Mouse (Mus musculus): ENCODE measurements around the gene Pcsk7. TPM values are rescaled to one million over a fixed set of nuclear protein-coding genes. Genes with fewer than 3 reads are reported as not detected.
A peak's percentile ranks its signal among the peaks of the same experiment; 100 is the strongest.

The Pcsk7 gene
- total RNA-seq, 2 experiments from 2014 or later = 9.3 to 12.3 TPM

- peak; percentile 94 for DNase-seq
- TF ChIP-seq CTCF (IDR thresholded peaks at IDR 0.05) = no peak
- peak within 1 kb of the TSS; percentile 100 for H3K27ac ChIP-seq
- intact Hi-C loops (cut with DNase I) = loop anchor here (1.0 kb wide), 1 partner anchor 30 kb away; no protein-coding TSS in a partner anchor
- peak within 1 kb of the TSS; percentile 77 for H3K4me3 ChIP-seq
Measured at GRCm38 (mm10) chr9:45955107-45955963, 49.0 kb downstream of the Pcsk7 start, which contains the start of gene Sidt2. TSS of gene Sidt2 (minus strand) at chr9:45955258.

DNA sequence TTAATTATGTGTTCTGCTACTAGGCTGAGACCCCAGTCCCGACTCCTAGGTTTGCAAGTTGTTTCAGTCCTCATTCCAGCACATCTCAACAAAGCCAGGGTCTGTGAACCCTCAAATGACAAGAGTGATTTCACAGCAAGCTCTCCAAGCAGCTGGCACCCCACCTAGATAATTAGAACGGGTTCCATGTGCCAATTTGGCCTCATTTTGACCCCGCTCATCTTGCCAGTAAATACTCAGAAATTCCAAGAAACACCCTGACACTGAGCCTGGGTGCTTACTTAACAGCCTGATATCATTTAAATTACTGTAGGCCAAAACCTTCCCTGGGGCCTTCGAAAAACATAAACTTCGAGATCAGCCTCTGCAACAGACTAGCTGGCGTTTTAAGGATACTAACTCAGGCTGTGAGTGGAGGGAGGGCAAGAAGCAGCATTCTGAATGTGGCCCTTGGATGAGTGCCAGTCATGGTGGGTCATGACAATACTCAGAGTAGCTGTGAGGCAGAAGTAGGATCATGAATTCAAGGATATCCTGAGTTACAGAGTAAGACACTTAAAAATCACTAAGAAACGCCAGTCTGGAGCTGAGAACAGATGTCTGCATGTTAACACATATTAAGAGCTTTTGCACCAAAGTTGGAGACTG, 51.9 kb downstream of the Pcsk7 start:
- intact Hi-C loops (cut with DNase I) = no loop called here
- no peak for TF ChIP-seq CTCF (IDR thresholded peaks at IDR 0.05)
- H3K27ac ChIP-seq = peak overlapping the region; percentile 64

DNA sequence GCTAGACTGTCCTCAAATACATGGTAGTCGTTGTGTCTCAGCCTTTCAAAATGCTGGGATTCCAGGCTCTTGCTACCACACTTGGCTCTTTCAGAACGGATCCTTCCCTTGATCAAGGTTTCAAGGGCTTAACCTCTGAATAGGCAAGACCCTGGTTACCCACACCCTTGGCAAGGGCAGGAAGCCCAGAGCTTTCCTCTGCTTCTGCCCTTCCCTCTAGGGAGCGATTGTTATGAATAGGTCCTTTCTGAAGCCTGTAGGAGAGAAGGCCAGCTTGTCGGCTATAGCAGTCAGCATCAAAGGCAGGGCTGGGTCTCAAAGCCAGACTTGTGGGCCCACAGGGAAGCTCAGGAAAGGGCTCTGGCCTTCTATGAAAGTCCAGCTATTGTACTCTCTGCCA, 52.6 kb downstream of the Pcsk7 start:
- Histone ChIP-seq H3K4me3 (no peak overlapping the region), H3K27ac (peak overlapping the region; percentile 64)
- no peak for TF ChIP-seq CTCF (IDR thresholded peaks at IDR 0.05)
- DNase-seq = no peak
- intact Hi-C loops (cut with DNase I) = no loop called here

More for the DNA sequence above, 51.9 kb downstream of the Pcsk7 start:
- H3K4me3 ChIP-seq = no peak overlapping the region
- DNase-seq = no peak

GRCm38 (mm10) chr9:45959661-45960060, 53.4 kb downstream of the Pcsk7 start:
- no peak for DNase-seq
- intact Hi-C loops (cut with DNase I) = no loop called here
- H3K27ac ChIP-seq = peak overlapping the region; percentile 51
- TF ChIP-seq CTCF (IDR thresholded peaks at IDR 0.05) = no peak
- H3K4me3 ChIP-seq = no peak overlapping the region

GRCm38 (mm10) chr9:45961855-45962254, 55.6 kb downstream of the Pcsk7 start:
- H3K27ac ChIP-seq = peak overlapping the region; percentile 53
- no peak overlapping the region for H3K4me3 ChIP-seq
- peak; percentile 67 for DNase-seq
- TF ChIP-seq CTCF (IDR thresholded peaks at IDR 0.05) = no peak
- intact Hi-C loops (cut with DNase I) = no loop called here

GRCm38 (mm10) chr9:45963577-45963976, 57.3 kb downstream of the Pcsk7 start:
- DNase-seq = no peak
- intact Hi-C loops (cut with DNase I) = no loop called here
- Histone ChIP-seq H3K27ac (peak overlapping the region; percentile 58), H3K4me3 (no peak overlapping the region)
- no peak for TF ChIP-seq CTCF (IDR thresholded peaks at IDR 0.05)

DNA sequence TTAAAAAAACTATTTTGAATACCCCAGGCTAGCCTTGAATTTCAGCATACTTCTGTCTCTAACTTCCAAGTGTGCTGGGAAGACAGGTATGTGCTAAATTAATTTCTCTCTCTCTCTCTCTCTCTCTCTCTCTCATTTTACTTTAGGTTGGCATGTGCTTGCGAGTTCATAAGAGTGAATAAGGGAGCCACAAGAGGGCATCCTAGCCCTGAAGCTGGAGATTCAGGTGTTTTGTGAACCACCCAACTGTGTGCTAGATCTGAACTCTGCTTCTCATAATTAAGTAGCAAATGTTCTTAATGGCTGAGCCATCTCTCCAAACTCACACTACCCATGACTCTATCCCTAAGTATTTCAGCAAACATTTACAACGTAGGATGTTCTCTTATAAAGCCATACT, 70.6 kb downstream of the Pcsk7 start:
- intact Hi-C loops (cut with DNase I) = no loop called here
- Histone ChIP-seq H3K27ac (no peak overlapping the region), H3K4me3 (no peak overlapping the region)
- no peak for DNase-seq
- TF ChIP-seq CTCF (IDR thresholded peaks at IDR 0.05) = peak; percentile 33

Small RNAs within 50 kb of the gene (microRNA-seq; reads per million reads assigned to microRNA genes)
- not detected for gene Mir7087

Other genes with a start within 250 kb of the Pcsk7 start
- gene Cep164, start 77.8 kb upstream of the Pcsk7 start, total RNA-seq (2021) = 1 to 10 TPM; 2.0 to 2.5 TPM
- 10 to 100 TPM; 26.1 to 72.2 TPM for gene Bace1, start 67.9 kb upstream of the Pcsk7 start, total RNA-seq (2021)
- gene Rnf214, start 414 bp downstream of the Pcsk7 start, total RNA-seq (2021) = 10 to 100 TPM; 25.3 to 31.0 TPM
- 10 to 100 TPM; 38.5 to 49.2 TPM for gene Tagln, start 29.6 kb downstream of the Pcsk7 start, total RNA-seq (2021)
- gene Sidt2, start 48.8 kb downstream of the Pcsk7 start, total RNA-seq (2021) = 10 to 100 TPM; 66.2 to 72.2 TPM
- 10 to 100 TPM; 28.0 to 29.5 TPM for gene Pafah1b2, start 106.2 kb downstream of the Pcsk7 start, total RNA-seq (2021)
- 10 to 100 TPM; 38.0 to 41.1 TPM for gene Sik3, start 106.3 kb downstream of the Pcsk7 start, total RNA-seq (2021)

All from gastrocnemius, adult 2 months (tissue).